ENCODE assay signal across 1 mouse cellular context in genomic region chr1:36564101-36564500, GRCm38 (mm10).
TF ChIP-seq lines count a peak whose summit lies in the region.

No protein-coding gene starts in this region.

TF ChIP-seq in myocyte, 11 proteins besides CTCF, POLR2A, EP300 and RAD21 (continued from another document):
- TF ChIP-seq MYOD1 (IDR thresholded peaks at IDR 0.05; ENCODE audit: control insufficient read depth in 1 of 3, insufficient read length in 2 of 3, low read depth in 2 of 3), result peak in 1 of 3 experiments; percentile 80
